Mouse (Mus musculus) kidney, adult 2 months (tissue): Measurements from ENCODE around the gene Gprc5d.

Experiments used
- CTCF ChIP-seq: fragments of 200-500 bp; conservative IDR thresholded peaks from 2 replicates; pipeline ENCODE4 v1.5.1; 2011; ENCODE audit warnings: low read depth, mild to moderate bottlenecking, control low read depth, low read length, moderate library complexity, mixed read lengths; ENCODE audit not compliant: insufficient read depth, insufficient read length
- POLR2A ChIP-seq: fragments of 200-500 bp; IDR thresholded peaks from one replicate; pipeline ENCODE4 v1.6.1; 2011; ENCODE audit warnings: low read depth, low read length, control low read depth

- no peak for TF ChIP-seq POLR2A
- TF ChIP-seq CTCF, result no peak
Observed at GRCm38 (mm10) chr6:135166712-135167111, 48.6 kb upstream of the Gprc5d start.
